Comparison of ENCODE assay signal across 12 mouse cellular contexts in the genomic region with DNA sequence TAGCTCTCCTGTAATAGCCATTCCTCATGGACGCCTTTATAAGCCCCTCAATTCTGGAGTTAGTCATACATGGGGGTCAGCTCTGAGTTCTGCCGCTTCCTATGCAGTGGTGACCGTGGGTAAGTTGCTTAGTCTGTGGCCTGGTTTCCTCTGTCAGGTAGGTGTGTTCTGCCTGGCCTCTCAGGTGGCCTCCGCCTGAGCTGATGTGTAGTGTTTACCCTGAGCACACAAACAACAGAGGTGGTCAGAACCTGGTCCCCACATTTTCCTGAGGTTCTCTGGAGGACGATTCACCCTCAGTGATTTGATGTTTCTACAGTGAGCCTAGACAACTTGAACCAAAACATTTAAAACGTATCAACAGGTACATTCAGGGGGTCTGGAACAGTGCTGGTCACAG. TPM values are rescaled to one million over a fixed set of nuclear protein-coding genes. Genes with fewer than 3 reads are reported as not detected.
DNase-seq lines count a peak whose midpoint lies in the region; ATAC-seq and TF ChIP-seq lines count a peak whose summit lies in the region.
"Had no signal": no experiment of that assay in that cellular context is flagged by ENCODE, and none has a peak within 500 bp of the region (broad histone marks: within the 10 kb centered on the region; RNA-seq: fewer than 3 reads in every experiment).

No protein-coding gene starts in this region.

- no peak overlapping the region for H3K4me3 ChIP-seq in kidney, embryonic 15.5 days (replicated peaks)
- H3K4me3 ChIP-seq in ES-E14 (ENCODE audit: insufficient read depth in 1 of 2, low read depth in 1 of 2, low read length in 2 of 2, poor library complexity in 1 of 2, severe bottlenecking in 1 of 2) = peak overlapping the region; percentile 24 to 61; a peak in 2 of 4 replicates
- no peak overlapping the region for H3K4me3 ChIP-seq in intestine, embryonic 14.5 days (ENCODE audit: low read depth, low read length)
- peak overlapping the region; percentile 30; the same call in 1 of the 2 replicates for H3K4me3 ChIP-seq in liver, postnatal 0 days (ENCODE audit: low read depth, low read length)
- H3K4me3 ChIP-seq: embryonic facial prominence, embryonic 12.5 days; forebrain, embryonic 15.5 days had no signal

- H3K27me3 ChIP-seq in kidney, embryonic 15.5 days = no peaks in the 10 kb centered on the region
- H3K27me3 ChIP-seq in intestine, embryonic 14.5 days (replicated peaks; ENCODE audit: control insufficient read depth, insufficient read depth, low read length) = no peaks in the 10 kb centered on the region
- H3K27me3 ChIP-seq in liver, postnatal 0 days (ENCODE audit: insufficient read depth, low read length) = no peaks in the 10 kb centered on the region

- peak overlapping the region; percentile 91 for H3K27ac ChIP-seq in kidney, embryonic 15.5 days
- peak overlapping the region; percentile 97; the same call in 1 of the 2 replicates for H3K27ac ChIP-seq in ES-E14 (ENCODE audit: insufficient read depth, low read depth, low read length, poor library complexity, severe bottlenecking)
- peak overlapping the region; percentile 39; the same call in 1 of the 2 replicates for H3K27ac ChIP-seq in intestine, embryonic 14.5 days (ENCODE audit: low read depth)
- peak overlapping the region; percentile 97 for H3K27ac ChIP-seq in liver, postnatal 0 days (ENCODE audit: low read depth)
- H3K27ac ChIP-seq: embryonic facial prominence, embryonic 12.5 days; forebrain, embryonic 15.5 days had no signal

- H3K9me3 ChIP-seq in kidney, embryonic 15.5 days (replicated peaks) = no peaks in the 10 kb centered on the region
- H3K9me3 ChIP-seq in ES-E14 (ENCODE audit: control insufficient read depth, insufficient read depth, low read depth, low read length) = no peaks in the 10 kb centered on the region
- H3K9me3 ChIP-seq in intestine, embryonic 14.5 days (ENCODE audit: control insufficient read depth, low read length) = no peaks in the 10 kb centered on the region
- no peaks in the 10 kb centered on the region for H3K9me3 ChIP-seq in liver, postnatal 0 days (ENCODE audit: low read length)
- H3K9me3 ChIP-seq: embryonic facial prominence, embryonic 12.5 days; forebrain, embryonic 15.5 days had no signal

- TF ChIP-seq EP300 in liver, postnatal 0 days (IDR thresholded peaks at IDR 0.05; ENCODE audit: low read depth) = no peak

- in situ Hi-C loops in ES-E14 (cut with MboI; ENCODE audit: low sequenced_read_pairs in 2 of 2, unreplicated experiment in 2 of 2) = no loop called here

- no peak for DNase-seq in kidney, adult 9 months
- DNase-seq in ES-E14 (ENCODE audit: low read depth, low spot score) = no peak
- DNase-seq in intestine, embryonic 14.5 days (ENCODE audit: low spot score) = no peak
- no peak for DNase-seq in liver, postnatal 0 days
- no peak for DNase-seq in left cerebral cortex, postnatal 25 days (ENCODE audit: low spot score in 2 of 2)
- DNase-seq: cerebellum, adult 9-10 months; thymus, postnatal 4 days had no signal

- intact Hi-C loops in left cerebral cortex, postnatal 25 days (cut with DNase I) = no loop called here

- H3K4me1 ChIP-seq in kidney, embryonic 15.5 days = peaks cover 88% of the 10 kb centered on the region
- peaks cover 17 to 64% of the 10 kb centered on the region in 2 experiments; a peak in 3 of 4 replicates for H3K4me1 ChIP-seq in ES-E14 (ENCODE audit: control insufficient read depth in 2 of 2, insufficient read depth in 2 of 2, low read length in 2 of 2, poor library complexity in 1 of 2)
- peaks cover 56% of the 10 kb centered on the region for H3K4me1 ChIP-seq in intestine, embryonic 14.5 days (replicated peaks; ENCODE audit: control insufficient read depth, insufficient read depth, low read length)
- peaks cover 36% of the 10 kb centered on the region for H3K4me1 ChIP-seq in liver, postnatal 0 days (ENCODE audit: insufficient read depth)
- H3K4me1 ChIP-seq: forebrain, embryonic 15.5 days had no signal

- H3K4me2 ChIP-seq in kidney, embryonic 15.5 days = peak overlapping the region; percentile 40
- no peak overlapping the region; the same call in 1 of the 2 replicates for H3K4me2 ChIP-seq in intestine, embryonic 14.5 days (ENCODE audit: low read length)
- peak overlapping the region; percentile 65 for H3K4me2 ChIP-seq in liver, postnatal 0 days (ENCODE audit: low read depth, low read length)
- H3K4me2 ChIP-seq: embryonic facial prominence, embryonic 12.5 days; forebrain, embryonic 15.5 days had no signal

- WGBS in kidney, embryonic 15.5 days = 47% methylated on average over 6 of the region's 6 CpGs
- 45% methylated on average over 6 of the region's 6 CpGs for WGBS in intestine, embryonic 14.5 days
- 58% methylated on average over 6 of the region's 6 CpGs for WGBS in liver, postnatal 0 days (ENCODE audit: insufficient replicate concordance)

- no peaks in the 10 kb centered on the region for H3K36me3 ChIP-seq in kidney, embryonic 15.5 days
- peaks cover 6% of the 10 kb centered on the region; the same call in 1 of the 2 replicates for H3K36me3 ChIP-seq in ES-E14 (ENCODE audit: control insufficient read depth, insufficient read depth, low read length, poor library complexity, severe bottlenecking)
- H3K36me3 ChIP-seq in intestine, embryonic 14.5 days (ENCODE audit: control insufficient read depth, insufficient read depth, low read length) = no peaks in the 10 kb centered on the region
- no peaks in the 10 kb centered on the region; the same call in 1 of the 2 replicates for H3K36me3 ChIP-seq in liver, postnatal 0 days (replicated peaks; ENCODE audit: insufficient read depth, low read length)
- H3K36me3 ChIP-seq: embryonic facial prominence, embryonic 12.5 days; forebrain, embryonic 15.5 days had no signal

- ATAC-seq in kidney, embryonic 15.5 days (replicated peaks; ENCODE audit: low FRiP score) = no peak
- no peak for ATAC-seq in intestine, embryonic 14.5 days (replicated peaks; ENCODE audit: low FRiP score, low TSS enrichment, low read depth)
- ATAC-seq in liver, postnatal 0 days = peak; percentile 84
- no peak for ATAC-seq in frontal cortex, adult (ENCODE audit: low TSS enrichment)
- ATAC-seq: forebrain, embryonic 15.5 days; inflammation-experienced regulatory T-cells, adult 6 months had no signal

- no peak for TF ChIP-seq CTCF in liver, postnatal 0 days (IDR thresholded peaks at IDR 0.05; ENCODE audit: low read depth)

- H3K9ac ChIP-seq in kidney, embryonic 15.5 days = no peak overlapping the region
- peak overlapping the region; percentile 25; the same call in 1 of the 2 replicates for H3K9ac ChIP-seq in ES-E14 (ENCODE audit: insufficient read depth, low read depth, low read length, poor library complexity, severe bottlenecking)
- no peak overlapping the region for H3K9ac ChIP-seq in intestine, embryonic 14.5 days (ENCODE audit: low read length)
- H3K9ac ChIP-seq in liver, postnatal 0 days (replicated peaks) = peak overlapping the region; percentile 57
- H3K9ac ChIP-seq: embryonic facial prominence, embryonic 12.5 days; forebrain, embryonic 15.5 days had no signal

TF ChIP-seq in ES-E14, 5 proteins besides CTCF, POLR2A, EP300 and RAD21:
- TF ChIP-seq MAFK (IDR thresholded peaks at IDR 0.05; ENCODE audit: insufficient read depth, low read depth, low read length) = no peak
- TF ChIP-seq ZNF384 (IDR thresholded peaks at IDR 0.05; ENCODE audit: low read depth, low read length) = no peak
- TF ChIP-seq CHD2 (IDR thresholded peaks at IDR 0.05; ENCODE audit: low read depth, low read length) = no peak
- TF ChIP-seq HCFC1 (IDR thresholded peaks at IDR 0.05; ENCODE audit: borderline replicate concordance, insufficient read depth, low read length) = no peak
- no peak for TF ChIP-seq ZC3H11A (IDR thresholded peaks at IDR 0.05; ENCODE audit: borderline replicate concordance, low read depth, low read length)

RNA-seq across cellular contexts. Expression of gene Llgl2, which starts 8.2 kb away (rescaled TPM):
- polyA plus RNA-seq in kidney, embryonic 15.5 days (2015; fragmentation: Nextera tagmentation; extraction: Ambion mirVana) = 39.1 and 41.0 TPM in 2 replicates
- 96.5 and 145 TPM in 2 replicates for total RNA-seq in ES-E14 (2012; rRNA removed)
- 46.3 and 59.2 TPM in 2 replicates for polyA plus RNA-seq in intestine, embryonic 14.5 days (2014; fragmentation: Nextera tagmentation; extraction: Ambion mirVana)
- polyA plus RNA-seq in liver, postnatal 0 days (2015; fragmentation: Nextera tagmentation; extraction: Ambion mirVana) = 15.1 and 20.9 TPM in 2 replicates
- total RNA-seq in left cerebral cortex, postnatal 25 days (2021) = 1 to 10 TPM; 3.7 to 4.0 TPM

RNA-seq across cellular contexts. Expression of gene Tsen54, which starts 17.5 kb away (rescaled TPM):
- polyA plus RNA-seq in kidney, embryonic 15.5 days (2015; fragmentation: Nextera tagmentation; extraction: Ambion mirVana) = 37.3 and 39.8 TPM in 2 replicates
- 63.6 and 64.4 TPM in 2 replicates for total RNA-seq in ES-E14 (2012; rRNA removed)
- polyA plus RNA-seq in intestine, embryonic 14.5 days (2014; fragmentation: Nextera tagmentation; extraction: Ambion mirVana) = 29.5 and 30.7 TPM in 2 replicates
- polyA plus RNA-seq in liver, postnatal 0 days (2015; fragmentation: Nextera tagmentation; extraction: Ambion mirVana) = 7.7 and 8.8 TPM in 2 replicates
- total RNA-seq in left cerebral cortex, postnatal 25 days (2021) = 10 to 100 TPM; 12.5 to 12.7 TPM

RNA-seq across cellular contexts. Expression of gene Caskin2, which starts 18.6 kb away (rescaled TPM):
- 17.3 and 20.9 TPM in 2 replicates for polyA plus RNA-seq in kidney, embryonic 15.5 days (2015; fragmentation: Nextera tagmentation; extraction: Ambion mirVana)
- 9.6 and 10.5 TPM in 2 replicates for total RNA-seq in ES-E14 (2012; rRNA removed)
- 14.9 and 15.3 TPM in 2 replicates for polyA plus RNA-seq in intestine, embryonic 14.5 days (2014; fragmentation: Nextera tagmentation; extraction: Ambion mirVana)
- 3.2 and 3.3 TPM in 2 replicates for polyA plus RNA-seq in liver, postnatal 0 days (2015; fragmentation: Nextera tagmentation; extraction: Ambion mirVana)
- total RNA-seq in left cerebral cortex, postnatal 25 days (2021) = 10 to 100 TPM; 18.8 to 20.7 TPM

RNA-seq across cellular contexts. Expression of gene Myo15b, which starts 26.1 kb away (rescaled TPM):
- 8.0 and 11.1 TPM in 2 replicates for polyA plus RNA-seq in kidney, embryonic 15.5 days (2015; fragmentation: Nextera tagmentation; extraction: Ambion mirVana)
- 4.6 and 7.7 TPM in 2 replicates for total RNA-seq in ES-E14 (2012; rRNA removed)
- polyA plus RNA-seq in intestine, embryonic 14.5 days (2014; fragmentation: Nextera tagmentation; extraction: Ambion mirVana) = 32.9 and 44.8 TPM in 2 replicates
- polyA plus RNA-seq in liver, postnatal 0 days (2015; fragmentation: Nextera tagmentation; extraction: Ambion mirVana) = 2.4 and 2.7 TPM in 2 replicates
- total RNA-seq in left cerebral cortex, postnatal 25 days (2021) = under 1 TPM; 0.11 to 0.23 TPM
- polyA plus RNA-seq: inflammation-experienced regulatory T-cells, adult 6 months had no signal

Comparison
In these comparisons a context has a peak if more than half of its experiments do, and no peak if none do; other contexts are left out.
1. H3K27ac ChIP-seq: peak in every context shown above with its lines; median percentile 97 in ES-E14; 97 in liver, postnatal 0 days; 91 in kidney, embryonic 15.5 days; 39 in intestine, embryonic 14.5 days.
2. H3K4me3 ChIP-seq: peak in ES-E14 (2 of 2) and liver, postnatal 0 days (single experiment); none in kidney, embryonic 15.5 days (single experiment) and intestine, embryonic 14.5 days (single experiment).
3. H3K9ac ChIP-seq: peak in ES-E14 (single experiment) and liver, postnatal 0 days (single experiment); none in kidney, embryonic 15.5 days (single experiment) and intestine, embryonic 14.5 days (single experiment).